Mouse (Mus musculus) brain, embryonic 14.5 days (tissue): ENCODE measurements around the gene Mga.

Experiments used
- CTCF ChIP-seq: fragments of 200-500 bp; IDR thresholded peaks from 2 replicates; pipeline ENCODE4 v1.5.1; 2012; ENCODE audit warnings: inconsistent platforms, mild to moderate bottlenecking, moderate library complexity, borderline replicate concordance; ENCODE audit not compliant: insufficient read depth, insufficient read length; ENCODE audit errors: extremely low read depth
- POLR2A ChIP-seq: fragments of 200-500 bp; IDR thresholded peaks from 2 replicates; pipeline ENCODE4 v1.6.1; 2012; ENCODE audit warnings: mild to moderate bottlenecking, inconsistent platforms, borderline replicate concordance; ENCODE audit not compliant: poor library complexity, insufficient read depth, insufficient read length, severe bottlenecking; ENCODE audit errors: extremely low read depth

DNA sequence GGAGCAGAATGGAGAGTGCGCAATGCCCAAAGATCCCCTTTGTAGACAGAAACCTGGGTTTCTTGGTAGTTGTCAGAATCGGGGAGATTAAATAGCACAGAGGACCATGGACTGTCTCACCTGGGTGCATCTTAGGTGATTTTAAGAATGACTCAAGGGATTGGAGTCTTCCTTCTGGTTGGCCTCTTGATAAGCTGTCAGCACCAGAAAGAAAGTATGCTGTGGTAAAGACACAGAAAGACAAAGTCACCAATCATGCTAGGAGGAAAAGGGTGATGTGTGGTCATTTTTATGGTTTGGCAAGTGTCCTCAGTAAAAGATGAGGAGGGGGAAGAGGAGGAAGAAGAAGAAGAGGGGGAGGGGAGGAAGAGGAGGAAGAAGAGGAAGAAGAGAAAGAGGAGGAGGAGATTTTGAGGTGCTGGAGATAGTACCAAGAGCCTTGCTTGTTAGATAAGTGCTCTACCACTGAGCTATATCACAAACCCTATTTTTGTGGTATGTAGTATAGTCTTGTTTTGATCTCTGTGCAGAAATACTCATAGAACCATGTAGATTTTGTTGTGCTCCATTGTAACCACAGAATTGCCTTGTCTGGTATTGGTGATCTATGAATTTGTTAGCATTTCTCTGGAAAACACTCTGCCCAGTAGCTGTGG, 116.9 kb downstream of the Mga start:
- TF ChIP-seq POLR2A (no peak), CTCF (no peak)
